Mouse (Mus musculus) liver, adult 2 months (tissue): ENCODE data around the gene Zdhhc16.

ENCODE experiments used
- CTCF ChIP-seq: fragments of 200-500 bp; IDR thresholded peaks from 2 replicates; pipeline ENCODE4 v1.5.1; 2011; ENCODE audit warnings: low read depth, low read length, control low read depth
- POLR2A ChIP-seq: fragments of 200-500 bp; IDR thresholded peaks from 2 replicates; pipeline ENCODE4 v1.6.1; 2011; ENCODE audit warnings: low read length, control low read depth; ENCODE audit not compliant: insufficient read depth; ENCODE audit errors: extremely low read depth

DNA sequence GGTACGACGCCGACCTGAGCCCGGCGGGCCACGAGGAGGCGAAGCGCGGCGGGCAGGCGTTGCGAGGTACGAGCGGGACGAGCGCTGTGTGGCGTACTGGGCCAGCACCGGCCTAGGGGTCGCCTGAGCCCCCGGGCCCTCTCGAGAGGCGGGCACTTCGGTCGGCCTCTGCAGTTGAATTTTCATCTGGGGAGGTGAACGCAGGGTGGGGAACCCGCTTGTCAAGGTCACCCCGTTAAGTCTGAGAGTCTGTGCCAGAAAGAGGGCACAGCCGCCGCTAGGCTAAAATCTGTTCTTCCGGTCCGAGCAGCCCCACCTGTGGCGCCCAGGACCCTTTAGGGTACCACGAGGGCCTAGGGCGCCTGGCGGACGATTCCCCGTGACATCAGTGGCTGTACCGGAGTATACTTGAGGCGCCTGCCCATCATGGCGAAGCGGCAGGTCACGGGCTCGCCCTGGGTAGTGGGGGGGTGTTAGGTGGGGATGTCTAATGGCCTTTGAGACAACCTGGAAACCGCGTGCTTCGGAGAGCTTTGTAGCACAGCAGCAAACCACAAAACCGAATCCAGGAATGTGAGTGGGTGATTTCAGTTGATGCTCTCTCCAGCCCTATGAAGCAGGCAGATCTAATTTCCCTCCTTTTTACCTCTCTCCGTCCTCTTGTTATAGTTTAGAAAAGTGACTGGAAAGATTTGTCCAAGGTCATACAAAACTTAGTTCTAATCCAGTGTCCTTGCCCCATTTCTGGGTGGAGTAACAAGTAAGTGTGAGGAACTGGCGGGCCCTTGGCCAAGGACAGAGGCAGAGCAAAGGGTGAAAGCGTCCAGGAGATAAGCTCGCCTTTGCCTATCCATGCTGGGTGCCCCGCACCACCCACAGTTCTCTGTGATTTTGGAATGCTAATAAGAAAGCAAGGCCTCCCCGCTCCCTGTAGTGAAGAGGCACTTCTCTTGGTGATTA, 20.9 kb upstream of the Zdhhc16 start:
- TF ChIP-seq POLR2A (no peak; the same call in 1 of the 2 replicates), CTCF (no peak)
